Mouse (Mus musculus): ENCODE results near the gene Agbl3. TPM values are rescaled to one million over a fixed set of nuclear protein-coding genes. Genes with fewer than 3 reads are reported as not detected.

The Agbl3 gene
- polyA plus RNA-seq, 1 experiment from 2014 or later = 13.2 TPM

DNA sequence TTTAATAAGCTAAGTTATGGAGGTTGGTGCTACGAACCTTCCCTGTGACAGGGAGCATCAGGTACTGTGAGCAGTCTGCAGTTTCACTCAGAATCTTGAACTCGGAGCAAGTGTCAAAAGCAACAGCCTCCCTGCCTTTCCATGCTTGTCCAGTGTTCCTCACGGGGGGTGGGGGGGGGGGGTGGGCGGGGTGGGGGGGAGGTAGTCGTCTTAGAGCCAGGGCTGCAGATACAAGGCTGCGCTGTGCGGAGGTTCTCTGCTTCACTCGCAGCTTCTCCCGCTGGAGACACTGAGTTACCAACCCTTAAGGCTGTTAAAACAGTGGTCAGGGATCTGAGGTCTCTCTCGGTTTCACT lies 87.7 kb downstream of the Agbl3 start:
- Histone ChIP-seq H3K27me3 (no peaks in the 10 kb centered on the region), H3K9me3 (no peaks in the 10 kb centered on the region), H3K4me3 (no peak overlapping the region), H3K9ac (no peak overlapping the region), H3K4me1 (replicated peaks) (peaks cover 4% of the 10 kb centered on the region; the same call in 1 of the 2 replicates), H3K4me2 (no peak overlapping the region), H3K27ac (replicated peaks) (no peak overlapping the region), H3K36me3 (no peaks in the 10 kb centered on the region)
- no peak for ATAC-seq (ENCODE audit: low FRiP score, low read depth)
- 75% methylated on average over 10 of the region's 10 CpGs for WGBS

DNA sequence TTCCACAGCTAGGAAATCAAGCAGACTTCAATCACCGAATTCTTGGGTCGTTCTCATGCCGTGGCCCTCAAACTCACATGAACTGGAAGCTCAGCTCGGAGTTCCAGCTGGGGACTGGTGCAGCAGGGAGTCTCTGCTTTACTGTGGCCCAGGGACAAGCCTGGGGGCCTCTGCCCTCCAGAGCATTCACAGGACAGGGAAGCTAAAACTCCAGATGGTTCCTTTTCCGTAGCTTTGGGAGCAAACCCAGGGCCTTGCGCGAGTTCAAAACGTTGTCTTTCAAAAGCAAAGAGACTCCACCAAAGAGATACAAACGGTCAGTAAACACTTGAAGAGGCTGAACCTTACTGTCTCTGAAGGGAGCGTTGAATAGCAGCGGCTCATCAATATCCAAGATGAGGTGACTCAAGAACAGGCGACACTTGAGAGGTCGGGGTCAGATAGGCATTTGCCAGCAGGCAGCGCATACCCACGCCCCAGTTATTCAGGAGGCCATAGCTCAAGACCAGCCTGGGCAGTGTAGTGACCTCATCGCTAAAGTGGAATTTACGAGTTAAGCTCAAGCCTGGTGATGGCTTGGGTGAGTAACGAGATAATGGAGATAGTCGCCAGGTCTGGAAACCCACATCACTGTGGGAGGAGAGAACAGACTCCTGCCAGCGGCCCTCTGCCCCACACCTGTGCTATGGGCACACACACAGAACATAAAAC lies 88.4 kb downstream of the Agbl3 start:
- no peak overlapping the region for H3K27ac ChIP-seq (replicated peaks)
- ATAC-seq (ENCODE audit: low FRiP score, low read depth) = no peak
- H3K27me3 ChIP-seq = no peaks in the 10 kb centered on the region
- 83% methylated on average over 20 of the region's 20 CpGs for WGBS
- H3K4me3 ChIP-seq = no peak overlapping the region
- no peaks in the 10 kb centered on the region for H3K36me3 ChIP-seq
- H3K4me2 ChIP-seq = no peak overlapping the region
- H3K9ac ChIP-seq = no peak overlapping the region
- peaks cover 4% of the 10 kb centered on the region; the same call in 1 of the 2 replicates for H3K4me1 ChIP-seq (replicated peaks)
- no peaks in the 10 kb centered on the region for H3K9me3 ChIP-seq

DNA sequence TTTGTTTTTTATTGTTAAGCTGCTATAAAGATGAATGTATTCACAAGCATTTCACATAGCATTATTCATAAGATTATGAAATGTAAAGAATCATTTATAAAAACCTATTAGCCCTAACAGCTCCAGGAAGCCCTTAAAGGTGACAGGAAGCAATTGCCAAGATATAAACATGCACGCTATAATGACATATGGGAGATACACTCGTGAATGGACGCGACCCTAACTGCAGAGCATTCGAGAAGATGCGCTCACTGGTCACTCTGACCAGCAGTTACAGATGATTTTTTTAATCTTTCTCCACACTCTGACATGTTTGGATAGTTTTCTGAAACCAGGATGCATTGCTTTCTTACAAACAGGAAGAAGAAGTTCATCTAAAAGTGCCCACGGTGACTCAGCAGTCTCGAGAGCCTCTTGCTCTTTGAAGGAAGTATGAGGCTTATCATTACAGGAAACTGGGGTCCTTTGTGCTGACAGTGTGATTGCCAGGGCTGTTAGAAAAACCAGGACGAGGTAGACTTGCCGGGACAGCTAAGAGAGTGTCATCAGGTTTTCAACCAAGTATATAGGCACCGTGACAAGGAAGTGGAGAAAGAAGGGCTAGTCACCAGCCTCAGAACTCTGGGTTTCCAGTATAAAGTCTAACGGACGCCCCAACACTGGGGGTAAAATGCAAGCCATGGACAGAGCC lies 89.1 kb downstream of the Agbl3 start:
- Histone ChIP-seq H3K4me1 (replicated peaks) (peaks cover 4% of the 10 kb centered on the region; the same call in 1 of the 2 replicates), H3K9ac (no peak overlapping the region), H3K9me3 (no peaks in the 10 kb centered on the region), H3K4me2 (no peak overlapping the region), H3K27me3 (no peaks in the 10 kb centered on the region), H3K27ac (replicated peaks) (no peak overlapping the region), H3K4me3 (no peak overlapping the region), H3K36me3 (no peaks in the 10 kb centered on the region)
- 85% methylated on average over 13 of the region's 13 CpGs for WGBS
- ATAC-seq (ENCODE audit: low FRiP score, low read depth) = no peak

- H3K9ac ChIP-seq = no peak overlapping the region
- H3K27ac ChIP-seq (replicated peaks) = no peak overlapping the region
- H3K9me3 ChIP-seq = no peaks in the 10 kb centered on the region
- H3K27me3 ChIP-seq = no peaks in the 10 kb centered on the region
- no peaks in the 10 kb centered on the region for H3K36me3 ChIP-seq
- peaks cover 4% of the 10 kb centered on the region; the same call in 1 of the 2 replicates for H3K4me1 ChIP-seq (replicated peaks)
- no peak overlapping the region for H3K4me3 ChIP-seq
- ATAC-seq (ENCODE audit: low FRiP score, low read depth) = no peak
- H3K4me2 ChIP-seq = no peak overlapping the region
- 89% methylated on average over 5 of the region's 5 CpGs for WGBS
These were observed 89.9 kb downstream of the Agbl3 start for GRCm38 (mm10) chr6:34870136-34870535.

GRCm38 (mm10) chr6:34870724-34871123 lies 90.5 kb downstream of the Agbl3 start:
- no peak overlapping the region for H3K9ac ChIP-seq
- WGBS = 84% methylated on average over 5 of the region's 5 CpGs

DNA sequence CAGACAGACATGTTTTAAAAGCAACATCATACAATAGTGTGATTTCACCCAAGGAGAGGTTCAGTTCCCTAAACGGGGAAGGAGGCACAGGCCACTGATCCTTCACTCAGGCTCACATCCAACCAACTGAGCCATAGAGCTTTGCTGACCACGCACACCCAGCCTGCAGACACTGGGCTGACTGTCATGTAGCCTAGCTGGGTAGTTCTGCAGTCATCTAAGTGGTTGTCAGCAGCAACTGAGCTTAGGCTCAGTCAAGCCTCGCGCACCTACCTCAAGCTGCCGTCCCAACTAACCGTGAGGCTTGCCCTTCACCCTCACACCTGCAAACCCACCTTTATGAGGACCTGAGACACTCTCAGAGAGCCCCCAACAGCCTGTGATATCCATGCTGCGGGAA lies 91.7 kb downstream of the Agbl3 start:
- H3K9me3 ChIP-seq = no peaks in the 10 kb centered on the region
- H3K4me2 ChIP-seq = no peak overlapping the region
- no peak overlapping the region for H3K27ac ChIP-seq (replicated peaks)
- 86% methylated on average over 7 of the region's 7 CpGs for WGBS
- H3K27me3 ChIP-seq = no peaks in the 10 kb centered on the region
- peaks cover 10% of the 10 kb centered on the region for H3K4me1 ChIP-seq (replicated peaks)
- no peak for ATAC-seq (ENCODE audit: low FRiP score, low read depth)
- H3K36me3 ChIP-seq = no peaks in the 10 kb centered on the region
- H3K4me3 ChIP-seq = no peak overlapping the region
- H3K9ac ChIP-seq = no peak overlapping the region

More at GRCm38 (mm10) chr6:34870724-34871123, 90.5 kb downstream of the Agbl3 start:
- Histone ChIP-seq H3K4me2 (no peak overlapping the region), H3K27ac (replicated peaks) (no peak overlapping the region), H3K9me3 (no peaks in the 10 kb centered on the region), H3K4me1 (replicated peaks) (peaks cover 4% of the 10 kb centered on the region; the same call in 1 of the 2 replicates), H3K36me3 (no peaks in the 10 kb centered on the region), H3K4me3 (no peak overlapping the region), H3K27me3 (no peaks in the 10 kb centered on the region)
- no peak for ATAC-seq (ENCODE audit: low FRiP score, low read depth)

- Histone ChIP-seq H3K4me3 (no peak overlapping the region), H3K36me3 (no peaks in the 10 kb centered on the region), H3K27ac (replicated peaks) (no peak overlapping the region), H3K4me1 (replicated peaks) (peaks cover 14% of the 10 kb centered on the region), H3K4me2 (no peak overlapping the region), H3K9ac (no peak overlapping the region), H3K27me3 (no peaks in the 10 kb centered on the region), H3K9me3 (no peaks in the 10 kb centered on the region)
- WGBS = 85% methylated on average over 10 of the region's 10 CpGs
- no peak for ATAC-seq (ENCODE audit: low FRiP score, low read depth)
These were observed 92.6 kb downstream of the Agbl3 start for GRCm38 (mm10) chr6:34872871-34873270.

DNA sequence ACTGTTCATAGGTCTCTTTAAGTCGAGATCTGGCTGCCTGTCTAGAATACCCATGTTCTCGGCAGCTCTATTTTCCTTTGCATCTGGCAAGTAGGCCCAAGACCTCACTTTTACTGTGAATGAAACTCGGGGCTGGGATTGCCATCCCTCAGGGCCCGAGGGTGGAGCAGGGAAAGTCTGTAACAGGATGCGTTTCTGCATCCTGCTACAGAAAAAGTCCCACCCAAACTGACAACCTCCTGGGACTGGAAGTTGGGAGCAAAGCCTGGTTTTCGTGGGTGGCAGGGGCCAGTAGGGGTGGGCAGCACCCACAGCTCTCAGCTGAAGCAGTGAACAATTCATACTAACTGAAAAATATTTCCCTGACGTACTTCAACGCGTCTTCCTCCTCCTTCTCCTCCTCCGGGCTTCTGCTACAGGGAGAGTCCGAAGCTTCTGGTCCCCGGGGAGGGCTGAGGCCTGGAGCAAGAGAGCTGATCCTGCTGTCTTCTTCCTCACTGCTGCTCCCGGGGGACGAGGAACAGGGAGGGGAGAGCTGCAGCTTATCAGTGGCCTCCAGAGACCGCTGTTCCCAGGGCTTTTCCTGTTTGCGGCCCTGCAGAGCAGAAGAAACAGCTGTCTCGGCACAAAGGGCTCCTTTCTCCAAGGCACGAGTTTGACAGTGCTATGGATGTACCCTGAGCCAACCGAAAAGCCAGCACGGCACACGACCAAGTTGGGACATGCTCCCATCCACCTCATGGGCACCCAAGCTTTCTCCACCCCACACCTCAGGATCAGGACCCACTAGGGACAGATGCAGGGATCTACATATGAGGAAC lies 94.1 kb downstream of the Agbl3 start:
- H3K9ac ChIP-seq = no peak overlapping the region

GRCm38 (mm10) chr6:34875268-34875761 lies 95.1 kb downstream of the Agbl3 start:
- H3K27me3 ChIP-seq = no peaks in the 10 kb centered on the region
- H3K9ac ChIP-seq = no peak overlapping the region
- no peak for ATAC-seq (ENCODE audit: low FRiP score, low read depth)
- H3K36me3 ChIP-seq = no peaks in the 10 kb centered on the region
- no peak overlapping the region for H3K4me3 ChIP-seq
- WGBS = 88% methylated on average over 15 of the region's 15 CpGs
- peaks cover 20% of the 10 kb centered on the region for H3K4me1 ChIP-seq (replicated peaks)
- no peak overlapping the region for H3K27ac ChIP-seq (replicated peaks)
- no peak overlapping the region for H3K4me2 ChIP-seq
- no peaks in the 10 kb centered on the region for H3K9me3 ChIP-seq

More for the DNA sequence above, 94.1 kb downstream of the Agbl3 start:
- WGBS = 77% methylated on average over 21 of the region's 21 CpGs
- ATAC-seq (ENCODE audit: low FRiP score, low read depth) = no peak
- Histone ChIP-seq H3K27ac (replicated peaks) (0 out of 2 replicates have a peak overlapping the region, but pooled peaks have one; percentile 2), H3K9me3 (no peaks in the 10 kb centered on the region), H3K36me3 (no peaks in the 10 kb centered on the region), H3K27me3 (no peaks in the 10 kb centered on the region), H3K4me2 (no peak overlapping the region), H3K4me1 (replicated peaks) (peaks cover 20% of the 10 kb centered on the region), H3K4me3 (no peak overlapping the region)

GRCm38 (mm10) chr6:34875966-34876834 lies 96.0 kb downstream of the Agbl3 start:
- no peak overlapping the region for H3K4me3 ChIP-seq
- H3K4me2 ChIP-seq = peak overlapping the region; percentile 61
- no peak overlapping the region for H3K9ac ChIP-seq
- H3K4me1 ChIP-seq (replicated peaks) = peaks cover 20% of the 10 kb centered on the region
- no peak for ATAC-seq (ENCODE audit: low FRiP score, low read depth)
- no peaks in the 10 kb centered on the region for H3K27me3 ChIP-seq
- H3K27ac ChIP-seq (replicated peaks) = peak overlapping the region; percentile 90; the same call in 1 of the 2 replicates
- no peaks in the 10 kb centered on the region for H3K36me3 ChIP-seq
- 64% methylated on average over 12 of the region's 12 CpGs for WGBS
- H3K9me3 ChIP-seq = no peaks in the 10 kb centered on the region

DNA sequence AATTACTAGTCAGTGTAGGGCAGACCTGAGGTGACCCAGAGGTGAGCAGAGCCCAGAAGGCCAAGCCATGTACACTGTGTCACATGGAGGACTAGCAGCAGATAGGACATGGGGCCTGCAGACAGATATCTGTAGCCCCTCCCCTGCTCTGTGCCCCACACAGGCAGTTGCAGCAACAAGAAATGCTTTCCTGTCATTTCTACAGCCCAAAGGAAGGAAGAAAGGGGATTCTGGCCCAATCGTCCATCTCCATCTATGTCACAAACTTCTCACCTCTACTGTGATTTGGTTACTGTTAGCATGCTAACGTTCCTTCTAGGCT lies 96.6 kb downstream of the Agbl3 start:
- Histone ChIP-seq H3K27ac (replicated peaks) (peak overlapping the region; percentile 90), H3K36me3 (no peaks in the 10 kb centered on the region; the same call in 1 of the 2 replicates), H3K4me2 (peak overlapping the region; percentile 61), H3K4me1 (replicated peaks) (peaks cover 20% of the 10 kb centered on the region), H3K9ac (peak overlapping the region; percentile 68; the same call in 1 of the 2 replicates), H3K27me3 (no peaks in the 10 kb centered on the region), H3K9me3 (no peaks in the 10 kb centered on the region), H3K4me3 (peak overlapping the region; percentile 60)
- 51% methylated on average over 2 of the region's 2 CpGs for WGBS
- ATAC-seq (ENCODE audit: low FRiP score, low read depth) = no peak
